Mouse (Mus musculus): ENCODE results near the gene Nckap5. TPM values are rescaled to one million over a fixed set of nuclear protein-coding genes. Genes with fewer than 3 reads are reported as not detected.

The Nckap5 gene
- polyA plus RNA-seq, 1 experiment from 2014 or later = 4.8 TPM

DNA sequence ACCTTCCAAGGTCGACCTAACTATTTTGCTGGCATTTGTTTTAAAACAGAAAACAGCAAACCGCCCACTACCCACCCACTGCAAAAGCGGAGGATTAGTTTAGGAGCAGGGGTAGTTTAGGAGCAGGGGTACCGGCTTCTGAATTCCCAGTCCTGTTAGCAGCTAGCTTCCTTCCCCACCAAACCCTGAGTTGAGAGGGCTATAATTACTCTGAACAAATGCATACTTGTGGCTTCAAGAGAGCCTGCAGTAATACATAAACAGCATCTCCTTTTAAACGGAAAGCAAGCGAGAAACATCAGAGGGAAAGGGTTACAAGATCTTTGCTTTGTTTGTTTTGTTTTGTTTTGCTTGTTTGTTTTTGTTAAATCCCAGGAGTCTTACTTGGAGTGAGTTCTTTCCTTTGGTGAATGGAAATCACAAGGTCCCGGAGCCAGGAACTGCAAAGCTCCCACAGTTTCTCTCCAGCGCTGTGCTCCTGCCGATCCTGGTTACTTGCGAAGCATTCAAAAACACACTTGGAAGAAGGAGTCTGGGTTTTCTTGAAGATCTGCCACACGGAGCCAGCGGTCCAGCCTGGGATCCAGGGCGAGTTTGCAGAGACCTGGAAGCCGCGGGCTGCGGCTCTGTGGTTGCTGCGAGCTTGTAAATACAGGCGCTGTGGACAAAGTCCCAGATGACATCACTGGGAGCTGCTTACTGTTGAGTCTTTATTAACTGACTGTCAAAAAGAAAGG lies 92.9 kb downstream of the Nckap5 start:
- H3K9me3 ChIP-seq (replicated peaks; ENCODE audit: control insufficient read depth, low read length) = no peaks in the 10 kb centered on the region
- H3K4me3 ChIP-seq (replicated peaks; ENCODE audit: low read length) = peak overlapping the region; percentile 49
- H3K9ac ChIP-seq (ENCODE audit: low read length) = peak overlapping the region; percentile 62
- H3K36me3 ChIP-seq (ENCODE audit: control insufficient read depth, insufficient read depth, low read length) = no peaks in the 10 kb centered on the region
- H3K27me3 ChIP-seq (ENCODE audit: control insufficient read depth, insufficient read depth, low read length) = 0 out of 2 replicates have a peak, but pooled peaks cover 2% of the 10 kb centered on the region
- no peaks in the 10 kb centered on the region for H3K4me1 ChIP-seq (ENCODE audit: control insufficient read depth, insufficient read depth, low read length)
- no peak overlapping the region for H3K27ac ChIP-seq (ENCODE audit: low read length)
- peak; percentile 75; the same call in 1 of the 2 replicates for ATAC-seq (ENCODE audit: insufficient read depth, low FRiP score)
- WGBS = 9% methylated on average over 18 of the region's 18 CpGs
- peak overlapping the region; percentile 65 for H3K4me2 ChIP-seq (ENCODE audit: low read depth, low read length)

- H3K27me3 ChIP-seq (ENCODE audit: control insufficient read depth, insufficient read depth, low read length) = 0 out of 2 replicates have a peak, but pooled peaks cover under 1% of the 10 kb centered on the region
- H3K9me3 ChIP-seq (replicated peaks; ENCODE audit: control insufficient read depth, low read length) = no peaks in the 10 kb centered on the region
- no peak overlapping the region for H3K4me2 ChIP-seq (ENCODE audit: low read depth, low read length)
- no peaks in the 10 kb centered on the region for H3K36me3 ChIP-seq (ENCODE audit: control insufficient read depth, insufficient read depth, low read length)
- H3K4me3 ChIP-seq (replicated peaks; ENCODE audit: low read length) = no peak overlapping the region
- no peak for ATAC-seq (ENCODE audit: insufficient read depth, low FRiP score)
- H3K9ac ChIP-seq (ENCODE audit: low read length) = no peak overlapping the region
- H3K4me1 ChIP-seq (ENCODE audit: control insufficient read depth, insufficient read depth, low read length) = no peaks in the 10 kb centered on the region
- no peak overlapping the region for H3K27ac ChIP-seq (ENCODE audit: low read length)
These were observed 98.9 kb downstream of the Nckap5 start for GRCm38 (mm10) chr1:126731691-126732090.

DNA sequence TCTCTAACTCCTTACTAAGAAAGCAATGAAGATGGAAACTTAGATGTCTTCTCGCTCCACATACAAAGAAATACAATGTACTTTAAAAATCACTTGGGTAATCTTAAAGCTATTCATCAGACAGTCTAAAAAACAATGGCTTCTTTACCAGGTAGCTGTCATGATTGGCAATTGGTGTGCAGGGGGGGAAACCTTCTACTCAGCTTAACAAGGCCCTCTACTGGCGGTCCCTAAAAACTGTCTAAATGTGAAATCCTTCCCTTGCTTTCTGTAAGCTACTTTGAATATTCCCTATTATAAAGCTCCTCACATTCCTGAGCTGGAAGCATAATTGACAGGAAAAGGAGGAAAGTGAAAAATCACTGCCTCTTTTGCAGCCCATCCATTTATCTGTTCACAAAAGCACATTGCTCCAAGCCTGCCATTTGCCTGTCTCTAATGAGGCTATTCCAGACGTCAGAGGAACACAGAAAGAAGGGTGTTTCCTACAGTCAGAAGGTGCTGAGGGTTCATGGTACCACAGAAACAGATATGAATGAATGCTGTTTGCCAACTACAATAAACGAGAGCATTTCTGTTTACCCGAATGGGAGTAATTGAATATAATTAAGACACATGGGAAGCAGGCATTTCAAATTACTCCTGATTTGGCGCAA lies 104.1 kb downstream of the Nckap5 start:
- H3K9me3 ChIP-seq (replicated peaks; ENCODE audit: control insufficient read depth, low read length) = no peaks in the 10 kb centered on the region
- H3K4me2 ChIP-seq (ENCODE audit: low read depth, low read length) = no peak overlapping the region
- no peaks in the 10 kb centered on the region for H3K4me1 ChIP-seq (ENCODE audit: control insufficient read depth, insufficient read depth, low read length)
- H3K36me3 ChIP-seq (ENCODE audit: control insufficient read depth, insufficient read depth, low read length) = no peaks in the 10 kb centered on the region
- ATAC-seq (ENCODE audit: insufficient read depth, low FRiP score) = no peak
- no peak overlapping the region for H3K4me3 ChIP-seq (replicated peaks; ENCODE audit: low read length)
- H3K27ac ChIP-seq (ENCODE audit: low read length) = no peak overlapping the region
- WGBS = 60% methylated on average over 6 of the region's 6 CpGs
- H3K27me3 ChIP-seq (ENCODE audit: control insufficient read depth, insufficient read depth, low read length) = no peaks in the 10 kb centered on the region
- H3K9ac ChIP-seq (ENCODE audit: low read length) = no peak overlapping the region

- WGBS = 52% methylated on average over 9 of the region's 9 CpGs
- no peaks in the 10 kb centered on the region for H3K36me3 ChIP-seq (ENCODE audit: control insufficient read depth, insufficient read depth, low read length)
- no peak overlapping the region for H3K9ac ChIP-seq (ENCODE audit: low read length)
- no peak overlapping the region for H3K27ac ChIP-seq (ENCODE audit: low read length)
- no peaks in the 10 kb centered on the region for H3K9me3 ChIP-seq (replicated peaks; ENCODE audit: control insufficient read depth, low read length)
- H3K27me3 ChIP-seq (ENCODE audit: control insufficient read depth, insufficient read depth, low read length) = no peaks in the 10 kb centered on the region
- no peak overlapping the region for H3K4me2 ChIP-seq (ENCODE audit: low read depth, low read length)
- no peak for ATAC-seq (ENCODE audit: insufficient read depth, low FRiP score)
- H3K4me1 ChIP-seq (ENCODE audit: control insufficient read depth, insufficient read depth, low read length) = no peaks in the 10 kb centered on the region
- no peak overlapping the region for H3K4me3 ChIP-seq (replicated peaks; ENCODE audit: low read length)
These were observed 104.8 kb downstream of the Nckap5 start for GRCm38 (mm10) chr1:126725628-126726367.

GRCm38 (mm10) chr1:126721917-126722316 lies 108.7 kb downstream of the Nckap5 start:
- H3K4me1 ChIP-seq (ENCODE audit: control insufficient read depth, insufficient read depth, low read length) = no peaks in the 10 kb centered on the region
- H3K36me3 ChIP-seq (ENCODE audit: control insufficient read depth, insufficient read depth, low read length) = no peaks in the 10 kb centered on the region
- H3K4me2 ChIP-seq (ENCODE audit: low read depth, low read length) = no peak overlapping the region
- no peak overlapping the region for H3K9ac ChIP-seq (ENCODE audit: low read length)
- ATAC-seq (ENCODE audit: insufficient read depth, low FRiP score) = no peak
- no peak overlapping the region for H3K4me3 ChIP-seq (replicated peaks; ENCODE audit: low read length)
- no peak overlapping the region for H3K27ac ChIP-seq (ENCODE audit: low read length)
- no peaks in the 10 kb centered on the region for H3K9me3 ChIP-seq (replicated peaks; ENCODE audit: control insufficient read depth, low read length)
- WGBS = 91% methylated on average over 1 of the region's 1 CpGs
- H3K27me3 ChIP-seq (ENCODE audit: control insufficient read depth, insufficient read depth, low read length) = no peaks in the 10 kb centered on the region

GRCm38 (mm10) chr1:126719733-126720348 lies 110.8 kb downstream of the Nckap5 start:
- no peak for ATAC-seq (ENCODE audit: insufficient read depth, low FRiP score)
- 44% methylated on average over 5 of the region's 5 CpGs for WGBS

DNA sequence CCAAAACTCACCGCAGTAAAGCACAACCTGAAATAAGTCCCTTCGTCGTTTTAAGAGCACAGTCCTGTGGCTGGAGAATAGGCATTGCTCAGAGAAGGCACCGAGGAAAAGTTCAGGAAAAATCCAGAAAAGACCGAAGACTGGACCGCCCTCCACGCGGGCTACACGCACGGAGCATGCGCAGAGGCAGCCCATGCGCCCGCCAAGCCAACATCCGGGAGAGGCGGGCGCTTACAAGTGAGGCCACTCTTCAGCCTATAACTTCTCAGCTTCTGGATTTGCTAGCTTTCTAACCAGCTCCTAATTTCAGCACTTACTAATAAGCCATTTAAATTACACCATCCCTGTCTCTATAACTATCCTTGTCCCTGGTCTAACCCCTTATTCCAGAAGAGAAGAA lies 124.0 kb downstream of the Nckap5 start:
- Histone ChIP-seq H3K9ac (ENCODE audit: low read length) (no peak overlapping the region), H3K27me3 (ENCODE audit: control insufficient read depth, insufficient read depth, low read length) (no peaks in the 10 kb centered on the region), H3K4me2 (ENCODE audit: low read depth, low read length) (no peak overlapping the region), H3K4me3 (replicated peaks; ENCODE audit: low read length) (no peak overlapping the region), H3K9me3 (replicated peaks; ENCODE audit: control insufficient read depth, low read length) (no peaks in the 10 kb centered on the region), H3K4me1 (ENCODE audit: control insufficient read depth, insufficient read depth, low read length) (no peaks in the 10 kb centered on the region), H3K36me3 (ENCODE audit: control insufficient read depth, insufficient read depth, low read length) (no peaks in the 10 kb centered on the region), H3K27ac (ENCODE audit: low read length) (no peak overlapping the region)
- no peak for ATAC-seq (ENCODE audit: insufficient read depth, low FRiP score)
- 94% methylated on average over 16 of the region's 16 CpGs for WGBS

More at GRCm38 (mm10) chr1:126719733-126720348, 110.8 kb downstream of the Nckap5 start:
- no peaks in the 10 kb centered on the region for H3K27me3 ChIP-seq (ENCODE audit: control insufficient read depth, insufficient read depth, low read length)
- no peaks in the 10 kb centered on the region for H3K36me3 ChIP-seq (ENCODE audit: control insufficient read depth, insufficient read depth, low read length)
- H3K9me3 ChIP-seq (replicated peaks; ENCODE audit: control insufficient read depth, low read length) = no peaks in the 10 kb centered on the region
- no peak overlapping the region for H3K9ac ChIP-seq (ENCODE audit: low read length)
- no peak overlapping the region for H3K4me2 ChIP-seq (ENCODE audit: low read depth, low read length)
- no peak overlapping the region for H3K27ac ChIP-seq (ENCODE audit: low read length)
- no peaks in the 10 kb centered on the region for H3K4me1 ChIP-seq (ENCODE audit: control insufficient read depth, insufficient read depth, low read length)
- no peak overlapping the region for H3K4me3 ChIP-seq (replicated peaks; ENCODE audit: low read length)

DNA sequence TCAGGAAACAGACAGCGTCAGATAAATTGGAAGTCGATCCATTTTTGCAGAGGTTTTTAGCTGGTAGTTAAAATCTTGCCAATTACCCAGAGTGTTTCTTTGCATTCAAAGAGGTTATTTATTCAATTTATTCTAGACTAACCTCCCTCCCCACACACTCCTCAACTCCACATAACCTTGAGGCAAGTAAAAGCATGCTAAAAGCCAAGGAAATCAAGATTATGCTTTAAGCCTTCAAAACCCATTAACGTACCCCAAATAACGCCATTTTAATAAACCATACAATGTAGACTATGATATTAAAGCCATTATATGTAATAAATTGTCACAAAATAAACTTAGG lies 129.7 kb downstream of the Nckap5 start:
- no peak for ATAC-seq (ENCODE audit: insufficient read depth, low FRiP score)
- Histone ChIP-seq H3K36me3 (ENCODE audit: control insufficient read depth, insufficient read depth, low read length) (no peaks in the 10 kb centered on the region), H3K9ac (ENCODE audit: low read length) (no peak overlapping the region), H3K4me1 (ENCODE audit: control insufficient read depth, insufficient read depth, low read length) (no peaks in the 10 kb centered on the region), H3K9me3 (replicated peaks; ENCODE audit: control insufficient read depth, low read length) (no peaks in the 10 kb centered on the region), H3K4me3 (replicated peaks; ENCODE audit: low read length) (no peak overlapping the region), H3K27me3 (ENCODE audit: control insufficient read depth, insufficient read depth, low read length) (no peaks in the 10 kb centered on the region), H3K4me2 (ENCODE audit: low read depth, low read length) (no peak overlapping the region), H3K27ac (ENCODE audit: low read length) (no peak overlapping the region)
- 74% methylated on average over 4 of the region's 4 CpGs for WGBS

Data from stomach, embryonic 16.5 days (tissue).